22 mouse cellular contexts compared by ENCODE assay signal in the genomic region with DNA sequence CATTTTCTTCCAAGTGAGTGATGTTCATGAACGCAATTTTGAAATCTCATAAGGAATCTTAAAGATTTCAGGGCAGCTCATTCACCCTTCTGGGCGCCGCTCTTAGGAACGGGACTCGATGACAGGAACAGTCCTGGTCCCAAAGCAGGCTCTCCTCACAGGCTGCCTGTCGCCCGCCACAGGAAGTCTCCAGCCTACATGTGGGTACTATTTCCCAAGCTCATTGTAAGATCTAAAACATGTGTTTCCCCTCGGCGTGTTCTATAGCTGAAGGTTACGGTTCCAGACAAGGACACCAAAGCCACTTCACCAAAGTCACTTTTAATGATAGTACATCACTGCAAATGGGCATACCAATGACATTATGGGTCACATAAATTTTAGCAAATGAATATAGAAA. TPM values are rescaled to one million over a fixed set of nuclear protein-coding genes. Genes with fewer than 3 reads are reported as not detected.
DNase-seq lines count a peak whose midpoint lies in the region; ATAC-seq and TF ChIP-seq lines count a peak whose summit lies in the region.
"Had no signal": no experiment of that assay in that cellular context is flagged by ENCODE, and none has a peak within 500 bp of the region (broad histone marks: within the 10 kb centered on the region; RNA-seq: fewer than 3 reads in every experiment).

No protein-coding gene starts in this region.

- no peak overlapping the region for H3K9ac ChIP-seq in embryonic facial prominence, embryonic 11.5 days (replicated peaks; ENCODE audit: low read length)
- no peak overlapping the region for H3K9ac ChIP-seq in limb, embryonic 13.5 days
- H3K9ac ChIP-seq in forebrain, postnatal 0 days: no peak overlapping the region
- H3K9ac ChIP-seq: heart, embryonic 13.5 days; liver, embryonic 14.5 days; neural tube, embryonic 12.5 days had no signal

- WGBS in embryonic facial prominence, embryonic 11.5 days: 67% methylated on average over 10 of the region's 10 CpGs
- whole genome bisulfite sequencing in embryonic facial prominence, embryonic 10.5 days: 72% methylated on average over 10 of the region's 10 CpGs
- 41% methylated on average over 10 of the region's 10 CpGs for WGBS in limb, embryonic 13.5 days
- 81% methylated on average over 10 of the region's 10 CpGs for WGBS in limb, embryonic 10.5 days
- 89% methylated on average over 10 of the region's 10 CpGs for whole genome bisulfite sequencing in forebrain, postnatal 0 days

- no peak overlapping the region for H3K4me3 ChIP-seq in embryonic facial prominence, embryonic 11.5 days (ENCODE audit: low read depth, low read length)
- no peak overlapping the region for H3K4me3 ChIP-seq in embryonic facial prominence, embryonic 10.5 days
- H3K4me3 ChIP-seq in limb, embryonic 13.5 days: no peak overlapping the region
- no peak overlapping the region for H3K4me3 ChIP-seq in limb, embryonic 10.5 days
- H3K4me3 ChIP-seq in forebrain, postnatal 0 days (ENCODE audit: low read depth, low read length): no peak overlapping the region
- H3K4me3 ChIP-seq: heart, embryonic 13.5 days; midbrain, embryonic 10.5 days; neural tube, embryonic 12.5 days had no signal

- no peaks in the 10 kb centered on the region for H3K9me3 ChIP-seq in embryonic facial prominence, embryonic 11.5 days (replicated peaks; ENCODE audit: control insufficient read depth, low read length)
- H3K9me3 ChIP-seq in embryonic facial prominence, embryonic 10.5 days: no peaks in the 10 kb centered on the region
- no peaks in the 10 kb centered on the region for H3K9me3 ChIP-seq in limb, embryonic 13.5 days
- no peaks in the 10 kb centered on the region for H3K9me3 ChIP-seq in limb, embryonic 10.5 days (replicated peaks)
- H3K9me3 ChIP-seq in forebrain, postnatal 0 days (ENCODE audit: low read length): no peaks in the 10 kb centered on the region
- H3K9me3 ChIP-seq: G1E; heart, embryonic 13.5 days; midbrain, embryonic 10.5 days; neural tube, embryonic 12.5 days had no signal

- TF ChIP-seq CTCF in forebrain, postnatal 0 days (IDR thresholded peaks at IDR 0.05; ENCODE audit: low read depth): no peak

- no peak overlapping the region for H3K4me2 ChIP-seq in embryonic facial prominence, embryonic 11.5 days (ENCODE audit: low read depth, low read length)
- peak overlapping the region; percentile 25; the same call in 1 of the 2 replicates for H3K4me2 ChIP-seq in limb, embryonic 13.5 days (replicated peaks)
- H3K4me2 ChIP-seq in forebrain, postnatal 0 days (ENCODE audit: low read depth): no peak overlapping the region
- H3K4me2 ChIP-seq: heart, embryonic 13.5 days; neural tube, embryonic 12.5 days had no signal

- no peak overlapping the region for H3K27ac ChIP-seq in embryonic facial prominence, embryonic 11.5 days (replicated peaks; ENCODE audit: low read depth, low read length)
- no peak overlapping the region for H3K27ac ChIP-seq in embryonic facial prominence, embryonic 10.5 days (replicated peaks)
- no peak overlapping the region for H3K27ac ChIP-seq in limb, embryonic 13.5 days
- H3K27ac ChIP-seq in limb, embryonic 10.5 days: no peak overlapping the region
- H3K27ac ChIP-seq in forebrain, postnatal 0 days (ENCODE audit: low read depth, low read length): no peak overlapping the region
- H3K27ac ChIP-seq: heart, embryonic 13.5 days; liver, embryonic 14.5 days; midbrain, embryonic 10.5 days; neural tube, embryonic 12.5 days had no signal

- peak; percentile 41 for DNase-seq in embryonic facial prominence, embryonic 11.5 days (ENCODE audit: low spot score)
- no peak for DNase-seq in embryonic facial prominence, embryonic 10.5 days (ENCODE audit: low spot score)
- DNase-seq in limb, embryonic 10.5 days (ENCODE audit: low spot score): no peak
- DNase-seq in 416B (ENCODE audit: low read depth): peak; percentile 64
- no peak for DNase-seq in forebrain, postnatal 0 days
- no peak for DNase-seq in adrenal gland, postnatal 36 days
- DNase-seq: adrenal gland, postnatal 14 days; cerebellum, adult 18-20 months; cerebellum, postnatal 25 days; heart, adult 11 months; heart, postnatal 36 days; kidney, adult 2 months; lung, postnatal 36 days; right cerebral cortex, postnatal 4 days had no signal

- no peaks in the 10 kb centered on the region for H3K27me3 ChIP-seq in embryonic facial prominence, embryonic 11.5 days (ENCODE audit: control insufficient read depth, insufficient read depth, low read length)
- H3K27me3 ChIP-seq in embryonic facial prominence, embryonic 10.5 days (replicated peaks; ENCODE audit: low read depth, poor library complexity, severe bottlenecking): 0 out of 2 replicates have a peak, but pooled peaks cover 3% of the 10 kb centered on the region
- H3K27me3 ChIP-seq in limb, embryonic 13.5 days: peaks cover 59% of the 10 kb centered on the region
- H3K27me3 ChIP-seq in limb, embryonic 10.5 days (ENCODE audit: low read depth, poor library complexity, severe bottlenecking): peaks cover 70% of the 10 kb centered on the region
- H3K27me3 ChIP-seq in forebrain, postnatal 0 days (ENCODE audit: insufficient read depth, low read length): no peaks in the 10 kb centered on the region
- H3K27me3 ChIP-seq: heart, embryonic 13.5 days; neural tube, embryonic 12.5 days had no signal

- no peaks in the 10 kb centered on the region for H3K36me3 ChIP-seq in embryonic facial prominence, embryonic 11.5 days (replicated peaks; ENCODE audit: control insufficient read depth, insufficient read depth, low read depth, low read length)
- no peaks in the 10 kb centered on the region for H3K36me3 ChIP-seq in embryonic facial prominence, embryonic 10.5 days (replicated peaks)
- no peaks in the 10 kb centered on the region for H3K36me3 ChIP-seq in limb, embryonic 13.5 days
- no peaks in the 10 kb centered on the region for H3K36me3 ChIP-seq in limb, embryonic 10.5 days
- no peaks in the 10 kb centered on the region for H3K36me3 ChIP-seq in forebrain, postnatal 0 days (ENCODE audit: insufficient read depth)
- H3K36me3 ChIP-seq: heart, embryonic 13.5 days; midbrain, embryonic 10.5 days; neural tube, embryonic 12.5 days had no signal

- H3K4me1 ChIP-seq in embryonic facial prominence, embryonic 11.5 days (ENCODE audit: control insufficient read depth, insufficient read depth, low read length): peaks cover 6% of the 10 kb centered on the region
- peaks cover 45% of the 10 kb centered on the region for H3K4me1 ChIP-seq in embryonic facial prominence, embryonic 10.5 days
- peaks cover 65% of the 10 kb centered on the region for H3K4me1 ChIP-seq in limb, embryonic 13.5 days
- peaks cover 39% of the 10 kb centered on the region for H3K4me1 ChIP-seq in limb, embryonic 10.5 days
- peaks cover 3% of the 10 kb centered on the region; the same call in 1 of the 2 replicates for H3K4me1 ChIP-seq in forebrain, postnatal 0 days (ENCODE audit: insufficient read depth)

- no peak for ATAC-seq in embryonic facial prominence, embryonic 11.5 days (replicated peaks; ENCODE audit: insufficient number of reproducible peaks, low FRiP score, low TSS enrichment, low read depth)
- ATAC-seq in limb, embryonic 13.5 days (ENCODE audit: low FRiP score, low read depth): no peak
- ATAC-seq in granulocyte monocyte progenitor cell, adult 5-6 weeks (replicated peaks; ENCODE audit: poor library complexity, severe bottlenecking): peak; percentile 67
- ATAC-seq in forebrain, postnatal 0 days: no peak
- ATAC-seq: forebrain, embryonic 16.5 days had no signal

RNA-seq across cellular contexts. Expression of gene Pik3r1, which starts 35.3 kb away (rescaled TPM):
- polyA plus RNA-seq in embryonic facial prominence, embryonic 11.5 days (2014; fragmentation: Nextera tagmentation; extraction: Ambion mirVana): 17.0 and 20.6 TPM in 2 replicates
- 14.7 and 18.9 TPM in 2 replicates for polyA plus RNA-seq in embryonic facial prominence, embryonic 10.5 days (2016; fragmentation: Nextera tagmentation; extraction: Ambion mirVana)
- 44.4 TPM in 2 replicates for polyA plus RNA-seq in limb, embryonic 13.5 days (2015; fragmentation: Nextera tagmentation; extraction: Ambion mirVana)
- polyA plus RNA-seq in limb, embryonic 10.5 days (2016; fragmentation: Nextera tagmentation; extraction: Ambion mirVana): 9.8 and 13.9 TPM in 2 replicates
- total RNA-seq in granulocyte monocyte progenitor cell, adult 5-6 weeks (2014; fragmentation: Nextera tagmentation): 62.1 and 70.9 TPM in 2 replicates
- 84.2 and 102 TPM in 2 replicates for total RNA-seq in granulocyte monocyte progenitor cell, adult 5-6 weeks (2017)
- 112 and 117 TPM in 2 replicates for total RNA-seq in forebrain, postnatal 0 days (2014; rRNA removed)
- polyA plus RNA-seq in forebrain, postnatal 0 days (2015; fragmentation: Nextera tagmentation; extraction: Ambion mirVana): 36.1 and 50.2 TPM in 2 replicates
- total RNA-seq in adrenal gland, postnatal 36 days (2021): 100 to 1,000 TPM in 1 of 2 experiments, 10 to 100 TPM in 1; 86.3 to 152 TPM

Comparison
In these comparisons a context has a peak if more than half of its experiments do, and no peak if none do; other contexts are left out.
1. DNase-seq: peak in embryonic facial prominence, embryonic 11.5 days (single experiment) and 416B (single experiment); none in embryonic facial prominence, embryonic 10.5 days (single experiment), limb, embryonic 10.5 days (single experiment), forebrain, postnatal 0 days (single experiment) and adrenal gland, postnatal 36 days (0 of 2).